Mouse (Mus musculus) bone marrow macrophage, adult 2 months (primary cell): ENCODE data around the gene Olfr1352. TPM values are rescaled to one million over a fixed set of nuclear protein-coding genes. Genes with fewer than 3 reads are reported as not detected.
"Not testable (repeated sequence)": the region's sequence is repeated elsewhere in the genome, so short reads cannot be mapped to it uniquely, and the experiment has no call there.

ENCODE experiments used
- H3K27ac ChIP-seq: 2 replicates; pipeline ENCODE4 v1.5.1; 2012; ENCODE audit warnings: low read depth, low read length; ENCODE audit not compliant: insufficient read depth
- H3K4me1 ChIP-seq: 2 replicates; pipeline ENCODE4 v1.6.1; 2012; ENCODE audit warnings: low read length; ENCODE audit not compliant: control insufficient read depth, insufficient read depth
- H3K4me3 ChIP-seq: 2 replicates; pipeline ENCODE4 v1.5.1; 2012; ENCODE audit warnings: mild to moderate bottlenecking, low read length, moderate library complexity; ENCODE audit not compliant: insufficient read depth
- CTCF ChIP-seq: IDR thresholded peaks from 2 replicates; pipeline ENCODE4 v1.5.1; 2012; ENCODE audit warnings: low read depth, mild to moderate bottlenecking, low read length, moderate library complexity
- POLR2A ChIP-seq: IDR thresholded peaks from 2 replicates; pipeline ENCODE4 v1.6.1; 2012; ENCODE audit warnings: mild to moderate bottlenecking, low read depth, low read length, borderline replicate concordance
- polyA plus RNA-seq: library from polyadenylated mRNA; stranded (reverse); fragments of >200 nt; gene quantifications from 2 replicates; pipeline ENCODE4 v1.2.4, GENCODE M21; 2012; ENCODE audit not compliant: missing spikeins, insufficient read depth, insufficient read length

Gene Olfr1352
- polyA plus RNA-seq: not detected in 2 replicates

DNA sequence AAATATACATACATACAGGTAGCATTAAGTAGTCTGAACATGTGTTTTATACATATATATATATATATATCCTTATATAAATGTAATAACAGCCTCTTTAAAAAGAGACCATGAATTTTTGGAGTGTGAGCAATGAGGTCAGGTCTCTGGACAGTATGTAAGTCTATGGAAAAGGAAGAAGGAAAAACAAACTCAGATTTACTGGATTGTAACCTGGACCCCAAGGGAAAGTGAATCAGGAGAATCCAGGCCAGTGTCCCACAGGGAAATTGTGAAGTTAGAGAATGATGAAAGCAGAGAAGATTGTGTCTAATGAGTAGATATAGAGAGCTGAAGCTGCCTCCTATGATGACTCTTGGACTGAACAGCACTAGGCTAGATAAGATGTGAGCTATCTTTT, at the start of gene Olfr1352:
Gene Olfr1352, plus strand, starts transcription at position 301 of the 400 bp plus-strand sequence.
- no peak within 1 kb of the TSS for H3K27ac ChIP-seq
- TF ChIP-seq POLR2A (no peak), CTCF (no peak)
- H3K4me3 ChIP-seq: no peak within 1 kb of the TSS
- H3K4me1 ChIP-seq: no peaks in the 10 kb centered on the region

DNA sequence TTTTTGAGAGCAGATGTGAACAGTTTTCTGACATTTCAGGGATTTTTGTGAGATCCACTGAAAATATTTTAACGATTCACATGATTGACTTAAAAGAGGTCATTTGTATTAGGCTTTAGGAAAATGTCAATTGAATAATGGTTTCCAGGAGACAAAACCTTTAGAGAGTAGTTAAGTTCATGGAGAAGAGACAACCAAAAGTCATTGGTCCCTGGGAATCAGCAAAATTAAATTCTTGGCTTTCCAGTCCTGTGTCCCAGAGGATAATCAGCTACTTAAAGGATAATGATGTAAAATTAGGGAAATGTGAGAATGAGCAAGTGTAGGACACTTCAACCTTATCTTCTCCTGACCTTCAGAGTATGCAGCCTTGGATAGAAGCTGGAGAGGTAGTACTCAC, 30.5 kb upstream of the Olfr1352 start, which contains the start of gene Olfr8:
Gene Olfr8, plus strand, starts transcription at position 301 of the 400 bp plus-strand sequence.
- not testable (repeated sequence) for H3K4me3 ChIP-seq, H3K27ac ChIP-seq, H3K4me1 ChIP-seq

DNA sequence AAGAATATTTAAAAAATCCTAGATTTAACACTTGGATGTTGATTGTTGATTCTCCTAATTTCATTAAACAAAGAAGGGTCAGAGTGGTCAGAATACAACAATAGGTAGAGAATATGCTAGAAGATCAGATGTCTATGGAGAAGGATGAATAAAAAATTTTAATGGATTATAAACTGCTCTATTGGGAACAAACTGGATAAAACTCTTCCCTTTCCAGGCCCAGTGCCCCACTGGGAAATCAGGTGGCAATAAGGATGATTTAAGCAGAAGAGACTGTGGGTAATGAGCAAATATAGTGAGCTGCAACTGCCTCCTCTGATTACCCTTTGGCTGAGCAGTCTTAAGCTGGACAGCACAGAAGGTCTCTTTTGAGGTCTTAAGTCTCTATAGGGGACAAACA, 17.8 kb upstream of the Olfr1352 start, which contains the start of gene Olfr1353:
Gene Olfr1353, plus strand, starts transcription at position 301 of the 400 bp plus-strand sequence.
- not testable (repeated sequence) for H3K4me1 ChIP-seq, H3K27ac ChIP-seq, H3K4me3 ChIP-seq

DNA sequence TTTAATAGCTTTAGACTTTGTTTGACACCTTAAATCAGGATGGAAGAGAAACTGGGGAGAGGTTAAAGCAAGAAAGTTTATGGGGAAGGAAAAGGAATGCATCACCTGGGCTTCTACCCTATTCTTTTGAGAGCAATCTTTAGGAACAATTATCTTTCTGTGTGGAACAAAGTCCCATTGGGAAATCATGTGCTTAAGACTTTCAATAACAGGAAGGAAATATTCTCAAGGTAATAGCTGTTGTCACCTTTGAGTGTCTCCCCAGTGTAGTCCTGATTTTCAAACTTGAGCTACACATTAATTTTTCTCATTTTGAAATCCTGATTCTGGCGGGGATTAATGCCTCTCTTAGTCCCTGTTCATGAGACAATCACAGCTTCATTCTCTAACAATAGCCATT, 31.3 kb downstream of the Olfr1352 start, which contains the start of gene Olfr1351:
Gene Olfr1351, plus strand, starts transcription at position 301 of the 400 bp plus-strand sequence.
- Histone ChIP-seq H3K4me3 (no peak within 1 kb of the TSS), H3K4me1 (no peaks in the 10 kb centered on the region), H3K27ac (no peak within 1 kb of the TSS)
- no peak for TF ChIP-seq POLR2A
- TF ChIP-seq CTCF: no peak

DNA sequence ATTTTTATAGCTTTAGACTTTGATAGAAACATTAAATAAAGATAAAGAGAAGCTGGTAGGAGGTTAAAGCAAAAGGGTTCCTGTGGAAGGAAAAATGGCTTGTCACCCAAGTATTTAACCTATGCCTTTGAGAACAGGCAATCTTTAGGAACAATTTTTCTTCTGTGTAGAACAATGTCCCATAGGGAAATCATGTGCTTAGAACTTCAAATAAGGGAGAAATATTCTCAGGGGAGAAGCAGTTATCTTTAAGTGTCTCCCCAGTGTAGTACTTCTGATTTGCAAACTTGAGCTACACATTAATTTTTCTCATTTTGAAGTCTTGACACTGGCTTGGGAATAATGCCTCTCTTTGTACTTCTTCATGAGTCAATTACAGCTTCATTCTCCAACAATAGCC, 47.6 kb downstream of the Olfr1352 start, which contains the start of gene Olfr57:
Gene Olfr57, plus strand, starts transcription at position 301 of the 400 bp plus-strand sequence.
- H3K4me3 ChIP-seq: no peak within 1 kb of the TSS
- H3K27ac ChIP-seq: no peak within 1 kb of the TSS
- TF ChIP-seq CTCF (no peak), POLR2A (no peak)
- H3K4me1 ChIP-seq: no peaks in the 10 kb centered on the region

Other genes with a start within 250 kb of the Olfr1352 start
- not detected in 2 replicates for gene Ccdc105, start 228.0 kb upstream of the Olfr1352 start, polyA plus RNA-seq
- gene Slc1a6, start 200.6 kb upstream of the Olfr1352 start, polyA plus RNA-seq: not detected in 2 replicates
- not detected in 2 replicates for gene Olfr1356, start 128.9 kb upstream of the Olfr1352 start, polyA plus RNA-seq
- not detected in 2 replicates for gene Olfr1355, start 105.5 kb upstream of the Olfr1352 start, polyA plus RNA-seq
- not detected in 2 replicates for gene Olfr1354, start 67.9 kb upstream of the Olfr1352 start, polyA plus RNA-seq
- not detected in 2 replicates for gene Olfr8, start 30.4 kb upstream of the Olfr1352 start, polyA plus RNA-seq
- gene Olfr1353, start 17.7 kb upstream of the Olfr1352 start, polyA plus RNA-seq: not detected in 2 replicates
- gene Olfr1351, start 31.4 kb downstream of the Olfr1352 start, polyA plus RNA-seq: 0.29 TPM in 1 of 2 replicates, not detected in the other
- not detected in 2 replicates for gene Olfr57, start 47.7 kb downstream of the Olfr1352 start, polyA plus RNA-seq
- gene 2610008E11Rik, start 116.5 kb downstream of the Olfr1352 start, polyA plus RNA-seq: 7.9 and 9.7 TPM in 2 replicates
- not detected in 2 replicates for gene Vmn2r80, start 167.7 kb downstream of the Olfr1352 start, polyA plus RNA-seq